36 mouse cellular contexts compared by ENCODE assay signal in the genomic region with DNA sequence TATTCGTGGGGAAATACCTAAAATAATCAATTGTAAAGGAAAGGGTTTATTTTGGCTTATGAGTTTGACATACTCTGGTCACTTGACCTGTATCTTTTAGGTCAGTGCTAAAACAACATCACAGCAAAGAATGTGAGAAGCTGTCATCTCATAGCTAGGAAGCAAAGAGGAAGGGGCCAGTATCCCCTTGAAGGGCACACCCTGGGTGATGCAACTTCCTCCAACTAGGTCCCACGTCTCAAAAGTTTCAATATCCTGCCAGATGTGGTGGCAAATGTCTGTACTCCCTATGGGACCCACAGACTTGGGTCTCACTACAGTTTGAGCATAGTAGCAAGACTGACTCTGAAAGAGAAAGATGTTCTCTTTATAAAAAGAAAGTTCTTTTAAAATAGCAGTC. TPM values are rescaled to one million over a fixed set of nuclear protein-coding genes. Genes with fewer than 3 reads are reported as not detected.
DNase-seq lines count a peak whose midpoint lies in the region; ATAC-seq and TF ChIP-seq lines count a peak whose summit lies in the region.
"Had no signal": no experiment of that assay in that cellular context is flagged by ENCODE, and none has a peak within 500 bp of the region (broad histone marks: within the 10 kb centered on the region; RNA-seq: fewer than 3 reads in every experiment).

No protein-coding gene starts in this region.

- 31% methylated on average over 2 of the region's 2 CpGs for WGBS in liver, postnatal 0 days (ENCODE audit: insufficient replicate concordance)

- H3K4me2 ChIP-seq in liver, postnatal 0 days (ENCODE audit: low read depth, low read length) = no peak overlapping the region
- peak overlapping the region; percentile 59 for H3K4me2 ChIP-seq in CH12.LX (ENCODE audit: insufficient read depth, low read depth, poor library complexity, severe bottlenecking)
- H3K4me2 ChIP-seq: embryonic facial prominence, embryonic 13.5 days; liver, embryonic 15.5 days; lung, embryonic 15.5 days; neural tube, embryonic 13.5 days had no signal

- no peak for TF ChIP-seq RAD21 in CH12.LX (IDR thresholded peaks at IDR 0.05; ENCODE audit: low read depth, low read length)

- H3K27ac ChIP-seq in liver, postnatal 0 days (ENCODE audit: low read depth) = peak overlapping the region; percentile 62; the same call in 1 of the 2 replicates
- H3K27ac ChIP-seq in CH12.LX (ENCODE audit: insufficient read depth, low read depth) = no peak overlapping the region
- H3K27ac ChIP-seq: embryonic facial prominence, embryonic 13.5 days; kidney, postnatal 0 days; liver, embryonic 15.5 days; lung, embryonic 15.5 days; neural tube, embryonic 13.5 days had no signal

- 0 out of 2 replicates have a peak, but pooled peaks have one; percentile 23 for ATAC-seq in liver, postnatal 0 days
- ATAC-seq in granulocyte monocyte progenitor cell, adult 5-6 weeks (replicated peaks; ENCODE audit: poor library complexity, severe bottlenecking) = peak; percentile 92
- ATAC-seq in neutrophil, adult 5-6 weeks (ENCODE audit: extremely low read depth, insufficient number of reproducible peaks, low FRiP score, poor library complexity, severe bottlenecking) = peak; percentile 26; the same call in 1 of the 2 replicates
- ATAC-seq in erythroblast, adult 5-6 weeks (replicated peaks; ENCODE audit: low FRiP score, poor library complexity, severe bottlenecking) = no peak
- ATAC-seq: forebrain, embryonic 16.5 days; intestine, embryonic 16.5 days; midbrain, embryonic 16.5 days had no signal

- H3K9ac ChIP-seq in liver, postnatal 0 days (replicated peaks) = no peak overlapping the region
- H3K9ac ChIP-seq in CH12.LX (ENCODE audit: insufficient read depth, low read depth) = peak overlapping the region; percentile 24; the same call in 1 of the 2 replicates
- H3K9ac ChIP-seq: embryonic facial prominence, embryonic 13.5 days; liver, embryonic 15.5 days; lung, embryonic 15.5 days; neural tube, embryonic 13.5 days had no signal

- no peak for TF ChIP-seq EP300 in liver, postnatal 0 days (IDR thresholded peaks at IDR 0.05; ENCODE audit: low read depth)
- TF ChIP-seq EP300 in CH12.LX (IDR thresholded peaks at IDR 0.05; ENCODE audit: low read length) = peak; percentile 27; the same call in 1 of the 2 replicates

- TF ChIP-seq CTCF in liver, postnatal 0 days (IDR thresholded peaks at IDR 0.05; ENCODE audit: low read depth) = no peak
- no peak for TF ChIP-seq CTCF in CH12.LX (conservative IDR thresholded peaks at IDR 0.05 in 1 of 2, IDR thresholded peaks at IDR 0.05 in 1 of 2; ENCODE audit: low read depth in 2 of 2, low read length in 2 of 2)

- TF ChIP-seq POLR2A in CH12.LX (IDR thresholded peaks at IDR 0.05; ENCODE audit: low read depth, low read length) = no peak

- in situ Hi-C loops in CH12.LX (cut with MboI; ENCODE audit: low pct_ligation_motif_present, low pct_unique_long_range_greater_than_20kb, low sequenced_read_pairs) = loop anchor here (25.0 kb wide), 1 partner anchor 470 kb away; no protein-coding TSS in a partner anchor

- H3K4me1 ChIP-seq in liver, postnatal 0 days (ENCODE audit: insufficient read depth) = peaks cover 2% of the 10 kb centered on the region
- H3K4me1 ChIP-seq in CH12.LX (ENCODE audit: control insufficient read depth in 1 of 2, insufficient read depth in 2 of 2) = peaks cover 16 to 28% of the 10 kb centered on the region in 2 experiments
- H3K4me1 ChIP-seq: liver, embryonic 15.5 days; lung, embryonic 15.5 days; neural tube, embryonic 13.5 days had no signal

- H3K36me3 ChIP-seq in liver, postnatal 0 days (replicated peaks; ENCODE audit: insufficient read depth, low read length) = no peaks in the 10 kb centered on the region
- H3K36me3 ChIP-seq in CH12.LX (replicated peaks in 1 of 2; ENCODE audit: control insufficient read depth in 1 of 2, insufficient read depth in 1 of 2, low read length in 1 of 2) = peaks cover 0 to 4% of the 10 kb centered on the region in 2 experiments
- H3K36me3 ChIP-seq: embryonic facial prominence, embryonic 13.5 days; liver, embryonic 15.5 days; lung, embryonic 15.5 days; neural tube, embryonic 13.5 days had no signal

- H3K9me3 ChIP-seq in liver, postnatal 0 days (ENCODE audit: low read length) = no peaks in the 10 kb centered on the region
- H3K9me3 ChIP-seq in CH12.LX (replicated peaks; ENCODE audit: low read length) = no peaks in the 10 kb centered on the region
- H3K9me3 ChIP-seq: embryonic facial prominence, embryonic 13.5 days; liver, embryonic 15.5 days; lung, embryonic 15.5 days; neural tube, embryonic 13.5 days had no signal

- DNase-seq in liver, postnatal 0 days = peak; percentile 17
- DNase-seq in liver = no peak
- peak; percentile 70 for DNase-seq in CH12.LX (ENCODE audit: extremely low read depth)
- no peak for DNase-seq in layer of hippocampus, adult 18-20 months (ENCODE audit: low spot score in 2 of 2)
- no peak for DNase-seq in adipocyte (ENCODE audit: low spot score)
- DNase-seq: adrenal gland, postnatal 10 days; cerebellum, adult 11 months; cerebellum, adult 9-10 months; gastrocnemius, postnatal 10 days; heart, postnatal 14 days; kidney, adult 8-10 months; kidney, postnatal 4 days; layer of hippocampus, postnatal 36 days; retina, postnatal 1 day; right cerebral cortex, postnatal 25 days; thymus, postnatal 36 days had no signal

- H3K79me2 ChIP-seq in CH12.LX (replicated peaks; ENCODE audit: control insufficient read depth, extremely low read depth, insufficient read depth, poor library complexity, severe bottlenecking) = no peaks in the 10 kb centered on the region

- dilution Hi-C loops in CH12.LX (cut with MboI; ENCODE audit: extremely low pct_ligation_motif_present, extremely low pct_unique_long_range_greater_than_20kb, low sequenced_read_pairs) = no loop called here

- H3K4me3 ChIP-seq in liver, postnatal 0 days (ENCODE audit: low read depth, low read length) = no peak overlapping the region
- H3K4me3 ChIP-seq in CH12.LX (replicated peaks in 1 of 3; ENCODE audit: low read depth in 2 of 3, low read length in 2 of 3, poor library complexity in 1 of 3) = peak overlapping the region in 1 of 3 experiments; percentile 32
- H3K4me3 ChIP-seq: embryonic facial prominence, embryonic 13.5 days; erythroblast, embryonic 14.5 days; liver, embryonic 15.5 days; lung, embryonic 15.5 days; myocyte; neural tube, embryonic 13.5 days had no signal

- no peaks in the 10 kb centered on the region for H3K27me3 ChIP-seq in liver, postnatal 0 days (ENCODE audit: insufficient read depth, low read length)
- no peaks in the 10 kb centered on the region for H3K27me3 ChIP-seq in CH12.LX (replicated peaks)
- H3K27me3 ChIP-seq: embryonic facial prominence, embryonic 13.5 days; liver, embryonic 15.5 days; lung, embryonic 15.5 days; neural tube, embryonic 13.5 days had no signal

TF ChIP-seq in CH12.LX, 34 proteins besides CTCF, POLR2A, EP300 and RAD21:
- TF ChIP-seq SIN3A (IDR thresholded peaks at IDR 0.05; ENCODE audit: low read length) = no peak
- TF ChIP-seq CHD2 (IDR thresholded peaks at IDR 0.05; ENCODE audit: low read length) = no peak
- no peak for TF ChIP-seq MAZ (IDR thresholded peaks at IDR 0.05; ENCODE audit: low read depth, low read length)
- TF ChIP-seq MAX (IDR thresholded peaks at IDR 0.05; ENCODE audit: low read length) = 0 out of 2 replicates have a peak, but pooled peaks have one; percentile 23
- TF ChIP-seq HCFC1 (IDR thresholded peaks at IDR 0.05; ENCODE audit: low read depth, low read length) = peak; percentile 60
- TF ChIP-seq NELFE (IDR thresholded peaks at IDR 0.05; ENCODE audit: low read depth, low read length) = 0 out of 2 replicates have a peak, but pooled peaks have one; percentile 50
- peak; percentile 45; the same call in 1 of the 2 replicates for TF ChIP-seq MYC (IDR thresholded peaks at IDR 0.05; ENCODE audit: low read depth, low read length)
- no peak for TF ChIP-seq E2F4 (IDR thresholded peaks at IDR 0.05; ENCODE audit: insufficient replicate concordance, low read depth, low read length)
- peak; percentile 38; the same call in 1 of the 2 replicates for TF ChIP-seq JUND (conservative IDR thresholded peaks at IDR 0.05; ENCODE audit: low read depth, low read length)
- TF ChIP-seq GABPA (IDR thresholded peaks at IDR 0.05; ENCODE audit: insufficient replicate concordance, low read depth, low read length) = no peak
- no peak for TF ChIP-seq RCOR1 (conservative IDR thresholded peaks at IDR 0.05; ENCODE audit: low read depth, low read length)
- no peak for TF ChIP-seq TBP (conservative IDR thresholded peaks at IDR 0.05; ENCODE audit: low read depth, low read length)
- peak; percentile 47; the same call in 1 of the 2 replicates for TF ChIP-seq ETS1 (conservative IDR thresholded peaks at IDR 0.05; ENCODE audit: low read depth, low read length)
- no peak for TF ChIP-seq CHD1 (IDR thresholded peaks at IDR 0.05; ENCODE audit: low read depth, low read length)
- TF ChIP-seq TCF12 (IDR thresholded peaks at IDR 0.05; ENCODE audit: low read depth, low read length) = peak; percentile 33; the same call in 1 of the 2 replicates
- TF ChIP-seq ELF1 (IDR thresholded peaks at IDR 0.05; ENCODE audit: low read depth, low read length) = peak; percentile 47; the same call in 1 of the 2 replicates
- TF ChIP-seq BHLHE40 (IDR thresholded peaks at IDR 0.05; ENCODE audit: low read depth, low read length) = peak; percentile 11; the same call in 1 of the 2 replicates

RNA-seq across cellular contexts. Expression of gene Adam30, which starts 2.8 kb away (rescaled TPM):
- not detected in 2 replicates for polyA plus RNA-seq in liver, postnatal 0 days (2015; fragmentation: Nextera tagmentation; extraction: Ambion mirVana)
- total RNA-seq in CH12.LX (2012; rRNA removed) (not detected in 2 replicates), CH12.LX (2014; rRNA removed) (not detected in 2 replicates)
- not detected in 2 replicates for polyA plus RNA-seq in CH12.LX (2012; ENCODE audit: insufficient read length, low read depth)
- total RNA-seq in granulocyte monocyte progenitor cell, adult 5-6 weeks (2014; fragmentation: Nextera tagmentation) = not detected in 2 replicates
- 0.86 TPM in 1 of 2 replicates, not detected in the other for total RNA-seq in granulocyte monocyte progenitor cell, adult 5-6 weeks (2017)
- total RNA-seq in neutrophil, adult 5-6 weeks (2017) = 2.9 and 3.0 TPM in 2 replicates
- not detected for total RNA-seq in layer of hippocampus, adult 18-20 months (2021)
- not detected in 2 replicates for total RNA-seq in erythroblast, adult 5-6 weeks (2015; ENCODE audit: low replicate concordance)
- total RNA-seq in erythroblast, adult 5-6 weeks (2017; ENCODE audit: low replicate concordance) = 0.09 TPM in 1 of 2 replicates, not detected in the other
- total RNA-seq: adrenal gland, postnatal 10 days; gastrocnemius, postnatal 10 days; layer of hippocampus, postnatal 36 days; left cerebral cortex, postnatal 14 days; liver, adult 2 months had no signal
- polyA plus RNA-seq: embryonic facial prominence, embryonic 13.5 days; erythroblast, embryonic 14.5 days; forebrain, embryonic 11.5 days; forebrain, embryonic 16.5 days; heart, embryonic 14.5 days; hindbrain, embryonic 11.5 days; intestine, embryonic 16.5 days; kidney, postnatal 0 days; limb, embryonic 11.5 days; liver, adult 2 months; liver, embryonic 15.5 days; lung, embryonic 15.5 days; midbrain, embryonic 16.5 days; myocyte; neural tube, embryonic 13.5 days; stomach, embryonic 16.5 days had no signal

Comparison
In these comparisons a context has a peak if more than half of its experiments do, and no peak if none do; other contexts are left out.
1. DNase-seq: peak in liver, postnatal 0 days (single experiment) and CH12.LX (single experiment); none in liver (single experiment), layer of hippocampus, adult 18-20 months (0 of 2) and adipocyte (single experiment).